Mouse (Mus musculus): Measurements from ENCODE around the gene Ccdc148.
A peak's percentile ranks its signal among the peaks of the same experiment; 100 is the strongest.

- TF ChIP-seq CTCF (IDR thresholded peaks at IDR 0.05; ENCODE audit: control insufficient read depth, insufficient read depth, insufficient read length), result no peak
- TF ChIP-seq MYOD1 (IDR thresholded peaks at IDR 0.05; ENCODE audit: control insufficient read depth, insufficient read length, low read depth), result no peak
- no peak for TF ChIP-seq MAX (IDR thresholded peaks at IDR 0.05)
- TF ChIP-seq USF1 (IDR thresholded peaks at IDR 0.05; ENCODE audit: low read depth), result no peak
- TF ChIP-seq MYOG (IDR thresholded peaks at IDR 0.05; ENCODE audit: control insufficient read depth, extremely low read depth, insufficient read length), result no peak
- no peak for TF ChIP-seq CEBPB (IDR thresholded peaks at IDR 0.05; ENCODE audit: low read depth)
- peak; percentile 6 for TF ChIP-seq FOSL1 (IDR thresholded peaks at IDR 0.05; ENCODE audit: insufficient read depth, low read length, poor library complexity, severe bottlenecking)
Observed at GRCm38 (mm10) chr2:59042616-59043015, 117.9 kb downstream of the Ccdc148 start.
